ENCODE assay signal across 9 mouse cellular contexts in genomic region chr6:29199223-29199855, GRCm38 (mm10). TPM values are rescaled to one million over a fixed set of nuclear protein-coding genes. Genes with fewer than 3 reads are reported as not detected.
DNase-seq lines count a peak whose midpoint lies in the region; ATAC-seq and TF ChIP-seq lines count a peak whose summit lies in the region.
"Had no signal": no experiment of that assay in that cellular context is flagged by ENCODE, and none has a peak within 500 bp of the region (broad histone marks: within the 10 kb centered on the region; RNA-seq: fewer than 3 reads in every experiment).

No protein-coding gene starts in this region.

- H3K4me3 ChIP-seq in liver, postnatal 0 days (ENCODE audit: low read depth, low read length), result peak overlapping the region; percentile 19; the same call in 1 of the 2 replicates

- TF ChIP-seq CTCF in liver, postnatal 0 days (IDR thresholded peaks at IDR 0.05; ENCODE audit: low read depth), result no peak

- no peak for ATAC-seq in liver, postnatal 0 days

- peak overlapping the region; percentile 55 for H3K4me2 ChIP-seq in liver, postnatal 0 days (ENCODE audit: low read depth, low read length)

- TF ChIP-seq EP300 in liver, postnatal 0 days (IDR thresholded peaks at IDR 0.05; ENCODE audit: low read depth), result no peak

- H3K27ac ChIP-seq in liver, postnatal 0 days (ENCODE audit: low read depth), result no peak overlapping the region

- peak; percentile 88 for DNase-seq in heart, adult 11 months
- no peak for DNase-seq in heart, adult 9 months (ENCODE audit: low spot score in 2 of 2)
- DNase-seq in thymus, postnatal 4 days, result peak; percentile 6
- DNase-seq in thymus, postnatal 0 days (ENCODE audit: low spot score), result no peak
- peak; percentile 12 for DNase-seq in liver, postnatal 0 days
- no peak for DNase-seq in embryo, embryonic 10 days (ENCODE audit: low spot score)
- no peak for DNase-seq in adrenal gland, postnatal 36 days
- no peak for DNase-seq in thymus, postnatal 36 days

- no peaks in the 10 kb centered on the region for H3K9me3 ChIP-seq in liver, postnatal 0 days (ENCODE audit: low read length)
- H3K9me3 ChIP-seq: megakaryocyte, embryonic 14.5 days had no signal

- WGBS in liver, postnatal 0 days (ENCODE audit: insufficient replicate concordance), result 33% methylated on average over 8 of the region's 8 CpGs

- peaks cover 7% of the 10 kb centered on the region; the same call in 1 of the 2 replicates for H3K36me3 ChIP-seq in liver, postnatal 0 days (replicated peaks; ENCODE audit: insufficient read depth, low read length)

- H3K9ac ChIP-seq in liver, postnatal 0 days (replicated peaks), result no peak overlapping the region

- H3K4me1 ChIP-seq in liver, postnatal 0 days (ENCODE audit: insufficient read depth), result 0 out of 2 replicates have a peak, but pooled peaks cover 4% of the 10 kb centered on the region

- no peaks in the 10 kb centered on the region; the same call in 1 of the 2 replicates for H3K27me3 ChIP-seq in liver, postnatal 0 days (ENCODE audit: insufficient read depth, low read length)

RNA-seq across cellular contexts. Expression of gene Impdh1, which starts 16.8 kb away (rescaled TPM):
- 138 and 141 TPM in 2 replicates for polyA plus RNA-seq in thymus, postnatal 0 days (2015; fragmentation: Nextera tagmentation; extraction: Ambion mirVana)
- polyA plus RNA-seq in liver, postnatal 0 days (2015; fragmentation: Nextera tagmentation; extraction: Ambion mirVana), result 7.3 and 7.7 TPM in 2 replicates
- 10 to 100 TPM; 74.9 to 83.1 TPM for total RNA-seq in adrenal gland, postnatal 36 days (2021)

RNA-seq across cellular contexts. Expression of gene Prrt4, which starts 20.0 kb away (rescaled TPM):
- 0.05 and 0.09 TPM in 2 replicates for polyA plus RNA-seq in thymus, postnatal 0 days (2015; fragmentation: Nextera tagmentation; extraction: Ambion mirVana)
- polyA plus RNA-seq in liver, postnatal 0 days (2015; fragmentation: Nextera tagmentation; extraction: Ambion mirVana), result not detected in 2 replicates
- 1 to 10 TPM; 3.2 TPM for total RNA-seq in adrenal gland, postnatal 36 days (2021)

RNA-seq across cellular contexts. Expression of gene Rbm28, which starts 34.5 kb away (rescaled TPM):
- 30.7 and 31.0 TPM in 2 replicates for polyA plus RNA-seq in thymus, postnatal 0 days (2015; fragmentation: Nextera tagmentation; extraction: Ambion mirVana)
- polyA plus RNA-seq in liver, postnatal 0 days (2015; fragmentation: Nextera tagmentation; extraction: Ambion mirVana), result 6.6 and 8.2 TPM in 2 replicates
- 10 to 100 TPM; 28.4 to 29.7 TPM for total RNA-seq in adrenal gland, postnatal 36 days (2021)

Comparison
In these comparisons a context has a peak if more than half of its experiments do, and no peak if none do; other contexts are left out.
1. DNase-seq: peak in heart, adult 11 months (single experiment), thymus, postnatal 4 days (single experiment) and liver, postnatal 0 days (single experiment); none in heart, adult 9 months (0 of 2), thymus, postnatal 0 days (single experiment), embryo, embryonic 10 days (single experiment), adrenal gland, postnatal 36 days (0 of 2) and thymus, postnatal 36 days (0 of 2).
2. RNA of gene Impdh1, which starts 16.8 kb away (polyA plus RNA-seq): 138 to 141 TPM in thymus, postnatal 0 days; 7.3 to 7.7 TPM in liver, postnatal 0 days; every median in the first group is over 10 times any median in the second.